Mouse (Mus musculus): Measurements from ENCODE around the gene Abcc4.

Abcc4 gene

GRCm38 (mm10) chr14:118712889-118713288 is 6.9 kb upstream of the Abcc4 start:
- DNase-seq (ENCODE audit: low read depth, low spot score) = peak; percentile 87

- no peak for DNase-seq (ENCODE audit: low read depth, low spot score)
These were observed 4.9 kb upstream of the Abcc4 start for GRCm38 (mm10) chr14:118710945-118711344.

GRCm38 (mm10) chr14:118709736-118710135 is 3.7 kb upstream of the Abcc4 start:
- DNase-seq (ENCODE audit: low read depth, low spot score) = peak; percentile 96

GRCm38 (mm10) chr14:118708126-118708525 is 2.1 kb upstream of the Abcc4 start:
- DNase-seq (ENCODE audit: low read depth, low spot score) = no peak

- no peak for DNase-seq (ENCODE audit: low read depth, low spot score)
These were observed 943 bp upstream of the Abcc4 start for GRCm38 (mm10) chr14:118706962-118707361.

GRCm38 (mm10) chr14:118705465-118705807 is 583 bp downstream of the Abcc4 start:
- no peak for DNase-seq (ENCODE audit: low read depth, low spot score)

GRCm38 (mm10) chr14:118703363-118703762 is 2.7 kb downstream of the Abcc4 start:
- no peak for DNase-seq (ENCODE audit: low read depth, low spot score)

- DNase-seq (ENCODE audit: low read depth, low spot score) = no peak
These were observed 3.9 kb downstream of the Abcc4 start for GRCm38 (mm10) chr14:118701991-118702608.

- no peak for DNase-seq (ENCODE audit: low read depth, low spot score)
These were observed 5.4 kb downstream of the Abcc4 start for GRCm38 (mm10) chr14:118700576-118700975.

GRCm38 (mm10) chr14:118699963-118700362 is 6.1 kb downstream of the Abcc4 start:
- no peak for DNase-seq (ENCODE audit: low read depth, low spot score)

- DNase-seq (ENCODE audit: low read depth, low spot score) = no peak
These were observed 6.5 kb downstream of the Abcc4 start for GRCm38 (mm10) chr14:118699508-118699907.

GRCm38 (mm10) chr14:118696556-118697289 is 9.3 kb downstream of the Abcc4 start:
- peak; percentile 99 for DNase-seq (ENCODE audit: low read depth, low spot score)

GRCm38 (mm10) chr14:118695866-118696265 is 10.2 kb downstream of the Abcc4 start:
- DNase-seq (ENCODE audit: low read depth, low spot score) = peak; percentile 70

GRCm38 (mm10) chr14:118694321-118694720 is 11.7 kb downstream of the Abcc4 start:
- DNase-seq (ENCODE audit: low read depth, low spot score) = no peak

GRCm38 (mm10) chr14:118691910-118692309 is 14.1 kb downstream of the Abcc4 start:
- no peak for DNase-seq (ENCODE audit: low read depth, low spot score)

GRCm38 (mm10) chr14:118691404-118691803 is 14.6 kb downstream of the Abcc4 start:
- DNase-seq (ENCODE audit: low read depth, low spot score) = peak; percentile 51

- no peak for DNase-seq (ENCODE audit: low read depth, low spot score)
These were observed 15.1 kb downstream of the Abcc4 start for GRCm38 (mm10) chr14:118690921-118691320.

GRCm38 (mm10) chr14:118690336-118690735 is 15.7 kb downstream of the Abcc4 start:
- no peak for DNase-seq (ENCODE audit: low read depth, low spot score)

- DNase-seq (ENCODE audit: low read depth, low spot score) = no peak
These were observed 17.4 kb downstream of the Abcc4 start for GRCm38 (mm10) chr14:118688643-118689042.

- peak; percentile 86 for DNase-seq (ENCODE audit: low read depth, low spot score)
These were observed 19.2 kb downstream of the Abcc4 start for GRCm38 (mm10) chr14:118686861-118687260.

- no peak for DNase-seq (ENCODE audit: low read depth, low spot score)
These were observed 20.4 kb downstream of the Abcc4 start for GRCm38 (mm10) chr14:118685572-118685971.

- DNase-seq (ENCODE audit: low read depth, low spot score) = peak; percentile 39
These were observed 23.5 kb downstream of the Abcc4 start for GRCm38 (mm10) chr14:118682339-118683034.

- no peak for DNase-seq (ENCODE audit: low read depth, low spot score)
These were observed 24.9 kb downstream of the Abcc4 start for GRCm38 (mm10) chr14:118681087-118681486.

All from R1 (cell line).